Mouse (Mus musculus) forelimb bud, embryonic 11.5 days (tissue): ENCODE data around the gene Chn2.

ENCODE experiments used
- DNase-seq: peaks from one replicate; pipeline ENCODE4 v3.0.0-alpha.2; 2012; ENCODE audit warnings: low read depth, low spot score

Chn2 gene

DNA sequence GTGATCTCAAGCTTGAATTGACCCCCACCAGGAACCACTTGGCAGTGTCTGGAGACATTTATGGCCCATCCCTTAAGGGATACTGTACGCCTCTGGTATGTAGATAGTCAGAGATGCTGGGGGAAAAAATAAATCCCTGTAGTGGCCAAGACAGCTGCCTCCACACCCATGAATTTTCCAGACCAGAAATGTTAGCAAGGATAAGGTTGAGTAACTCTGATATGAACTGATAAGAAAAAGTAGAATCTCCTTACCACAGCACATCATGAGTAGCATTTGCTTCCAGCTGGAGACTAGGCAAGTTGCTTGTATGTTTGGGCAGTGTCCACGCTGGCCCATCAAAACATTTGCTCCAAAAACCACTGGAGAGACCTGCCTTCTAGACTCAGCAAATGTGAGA is 239.3 kb downstream of the Chn2 start:
- DNase-seq = no peak

DNA sequence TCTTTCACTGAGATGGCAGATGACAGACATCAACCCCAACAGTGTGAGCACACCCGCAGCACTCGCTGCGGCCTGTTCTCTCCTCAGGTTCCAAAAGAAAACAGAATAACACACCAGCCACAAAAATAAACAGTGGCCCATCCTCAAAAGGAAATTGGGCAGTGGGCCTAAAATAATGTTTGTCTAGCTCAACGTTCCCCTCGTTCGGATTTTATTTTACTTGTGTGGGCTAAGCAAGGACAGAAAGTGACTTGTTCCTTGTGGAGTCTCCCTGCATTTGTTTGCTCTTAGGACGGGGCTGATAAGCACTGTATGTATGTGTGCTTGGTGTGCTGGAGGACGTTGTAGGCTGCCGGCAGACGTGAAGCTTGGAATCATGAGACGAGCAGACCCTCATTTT is 240.0 kb downstream of the Chn2 start:
- DNase-seq = no peak

GRCm38 (mm10) chr6:54280248-54280647 is 240.9 kb downstream of the Chn2 start:
- DNase-seq = no peak

- no peak for DNase-seq
Measured at GRCm38 (mm10) chr6:54283299-54283698, 243.9 kb downstream of the Chn2 start.

DNA sequence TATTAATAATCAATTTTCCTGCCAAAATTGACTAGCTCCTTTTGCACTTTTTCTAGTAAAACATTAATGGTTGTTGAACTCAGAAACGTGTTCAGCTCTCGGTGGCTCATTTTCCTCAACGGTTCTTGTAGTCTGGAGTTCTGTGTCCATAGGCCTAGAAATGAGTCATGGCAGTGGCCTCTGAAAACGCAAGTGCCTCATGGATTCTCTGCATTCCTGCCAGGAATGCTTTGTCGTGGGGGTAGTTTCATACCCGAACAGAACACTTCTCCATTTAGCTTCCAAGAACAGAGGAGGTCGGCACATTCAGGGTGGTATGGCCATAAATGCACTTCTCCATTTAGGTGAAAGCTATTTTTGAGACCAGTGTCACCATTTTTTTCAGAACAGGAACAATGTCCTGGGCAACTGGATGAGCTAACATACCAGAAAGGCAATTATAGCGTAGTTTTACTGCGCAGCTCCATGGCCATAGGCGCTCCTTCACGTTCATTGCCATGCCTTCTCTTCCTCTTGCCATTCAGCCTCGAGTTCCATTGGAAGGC is 244.9 kb downstream of the Chn2 start:
- DNase-seq = no peak

DNA sequence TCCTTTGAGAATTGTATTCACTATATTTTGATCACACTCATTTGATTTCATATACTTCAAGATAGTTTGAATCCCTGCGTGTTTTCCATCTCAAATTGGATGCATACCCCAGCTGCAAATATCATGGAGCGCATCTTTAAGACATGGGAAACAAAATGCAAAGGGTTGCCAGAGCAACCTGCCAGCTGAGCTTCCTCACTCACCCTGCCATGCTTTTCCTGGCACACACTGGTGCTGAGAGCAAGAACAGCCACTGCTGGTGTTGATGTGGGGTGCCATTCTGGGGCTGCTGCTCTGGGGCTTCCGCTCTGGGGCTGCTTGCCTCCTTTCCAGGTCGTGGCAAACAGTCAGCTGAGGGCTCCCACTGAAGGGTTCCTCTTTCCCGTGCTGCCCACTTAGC is 247.5 kb downstream of the Chn2 start:
- DNase-seq = no peak

DNA sequence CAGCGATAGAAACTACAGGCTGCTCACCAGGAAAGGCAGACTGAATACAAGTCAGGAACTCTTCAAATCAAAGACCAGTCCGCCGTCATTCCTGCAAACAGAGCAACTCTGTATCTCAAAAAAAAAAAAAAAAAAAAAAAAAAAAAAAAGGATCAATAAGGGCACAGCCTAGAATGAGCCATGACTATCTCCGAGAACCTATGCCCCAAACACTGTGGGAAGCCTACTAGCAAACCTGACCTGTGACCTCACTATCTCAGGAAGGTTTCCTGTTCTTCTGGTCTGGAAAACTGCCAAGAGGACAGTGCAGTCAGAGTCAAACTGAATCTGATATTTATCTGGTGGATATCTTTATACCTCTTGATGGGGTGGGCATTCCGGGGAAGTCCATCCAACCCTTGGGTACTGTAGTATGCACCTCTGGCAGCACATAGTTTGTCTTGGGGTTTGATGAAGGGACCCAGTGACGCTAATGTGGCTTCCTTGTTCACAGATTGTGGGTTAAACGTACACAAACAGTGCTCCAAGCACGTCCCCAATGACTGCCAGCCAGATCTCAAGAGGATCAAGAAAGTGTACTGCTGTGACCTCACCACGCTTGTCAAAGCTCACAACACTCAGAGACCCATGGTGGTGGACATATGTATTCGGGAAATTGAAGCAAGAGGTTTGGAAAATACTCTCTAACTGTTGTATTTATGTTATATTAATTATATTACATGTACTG is 250.6 kb downstream of the Chn2 start:
- DNase-seq = no peak

DNA sequence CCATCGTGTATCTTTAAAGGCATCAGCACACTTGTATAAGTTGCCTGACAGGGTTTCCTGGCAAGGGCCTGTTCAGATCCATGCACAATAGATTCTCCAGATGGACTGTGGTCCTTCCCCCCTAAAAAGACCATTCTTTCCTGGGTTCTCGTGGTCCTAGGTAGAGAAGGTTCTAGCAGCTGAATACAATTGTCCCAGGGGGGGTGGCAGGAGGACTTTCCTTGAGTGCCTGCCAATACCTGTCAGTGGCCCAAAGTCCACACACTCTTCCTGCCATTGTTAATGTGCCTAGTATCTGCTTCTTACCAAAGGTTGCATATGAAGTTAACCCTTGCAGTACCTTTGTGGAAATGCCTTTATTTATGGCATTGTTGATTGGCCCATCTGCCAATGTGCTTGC is 257.9 kb downstream of the Chn2 start:
- DNase-seq = no peak

- DNase-seq = no peak
Measured at GRCm38 (mm10) chr6:54299417-54299816, 260.1 kb downstream of the Chn2 start.

DNA sequence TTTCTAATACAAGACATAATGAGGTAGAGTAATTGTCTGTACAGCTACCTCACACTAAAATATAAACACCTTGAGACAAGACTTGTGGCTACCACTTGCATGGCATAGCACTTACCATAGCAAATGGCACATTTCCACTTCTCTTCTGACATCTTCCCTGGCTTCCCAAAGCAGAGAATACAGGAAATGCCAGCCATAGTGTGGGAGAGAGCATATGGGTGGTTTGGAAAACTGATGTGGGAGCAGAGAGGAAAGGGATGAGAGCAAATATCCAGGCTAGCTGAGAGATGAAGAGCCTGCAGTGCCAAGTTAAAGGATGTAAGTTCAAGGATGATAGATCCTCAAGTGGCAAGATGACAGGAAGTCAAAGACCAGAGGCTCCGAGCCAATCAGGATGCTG is 266.4 kb downstream of the Chn2 start:
- no peak for DNase-seq

DNA sequence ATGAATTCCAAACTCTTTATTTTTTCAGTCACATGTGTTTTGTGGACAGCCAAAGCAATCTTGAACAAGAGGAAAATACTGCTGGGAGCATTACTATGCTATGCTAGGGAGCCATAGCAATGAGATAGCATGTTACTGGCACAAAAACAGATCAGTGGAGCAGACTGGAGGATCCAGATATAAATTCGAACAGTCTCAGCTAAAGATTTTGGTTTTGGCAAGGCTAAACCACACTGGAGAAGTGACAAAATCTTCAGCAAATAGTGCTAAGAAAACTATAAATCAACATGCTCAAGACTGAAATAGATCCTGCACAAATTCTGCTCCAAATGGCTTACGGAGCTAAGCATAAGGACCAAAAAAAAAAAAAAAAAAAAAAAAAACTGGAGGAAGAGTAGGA is 273.7 kb downstream of the Chn2 start:
- no peak for DNase-seq

DNA sequence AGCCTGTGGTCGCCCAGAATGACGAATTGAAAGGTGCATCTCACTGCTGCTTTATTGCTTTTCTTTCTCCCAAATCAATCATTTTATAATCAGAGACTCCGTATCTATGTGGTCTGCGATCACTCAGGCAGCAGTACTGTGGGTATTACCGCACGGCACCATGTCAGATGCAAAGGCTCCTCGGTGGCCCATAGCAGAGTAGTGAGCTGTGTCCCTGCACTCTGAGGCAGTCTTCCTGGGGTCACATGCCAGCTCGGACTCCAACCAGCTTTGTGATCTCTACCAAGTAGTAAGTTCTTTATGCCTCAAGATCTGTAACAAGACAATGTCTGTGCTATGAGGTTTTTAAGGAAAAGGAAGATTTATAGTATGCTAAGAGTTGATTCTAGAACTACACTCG is 279.3 kb downstream of the Chn2 start:
- no peak for DNase-seq

DNA sequence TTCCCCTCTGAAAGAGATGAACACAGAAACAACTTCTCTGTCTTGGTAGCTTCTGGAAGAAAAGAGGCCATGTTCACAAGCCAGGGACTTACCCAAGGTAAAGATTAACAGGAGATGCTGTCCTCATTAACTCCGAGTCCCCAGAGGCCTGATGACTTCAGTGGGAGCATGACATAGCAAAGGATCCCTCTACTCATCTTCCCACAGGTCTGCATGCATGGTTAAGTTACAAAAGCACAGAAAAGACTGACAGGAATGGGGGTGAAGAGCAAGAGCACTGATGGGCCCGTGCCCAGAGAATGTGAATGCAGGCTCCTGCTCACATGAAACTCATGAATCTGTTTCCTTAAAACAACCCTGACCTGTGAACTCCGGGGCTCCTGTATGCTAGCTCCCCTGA is 279.8 kb downstream of the Chn2 start:
- no peak for DNase-seq

- DNase-seq = no peak
Measured at GRCm38 (mm10) chr6:54320236-54320635, 280.9 kb downstream of the Chn2 start.

DNA sequence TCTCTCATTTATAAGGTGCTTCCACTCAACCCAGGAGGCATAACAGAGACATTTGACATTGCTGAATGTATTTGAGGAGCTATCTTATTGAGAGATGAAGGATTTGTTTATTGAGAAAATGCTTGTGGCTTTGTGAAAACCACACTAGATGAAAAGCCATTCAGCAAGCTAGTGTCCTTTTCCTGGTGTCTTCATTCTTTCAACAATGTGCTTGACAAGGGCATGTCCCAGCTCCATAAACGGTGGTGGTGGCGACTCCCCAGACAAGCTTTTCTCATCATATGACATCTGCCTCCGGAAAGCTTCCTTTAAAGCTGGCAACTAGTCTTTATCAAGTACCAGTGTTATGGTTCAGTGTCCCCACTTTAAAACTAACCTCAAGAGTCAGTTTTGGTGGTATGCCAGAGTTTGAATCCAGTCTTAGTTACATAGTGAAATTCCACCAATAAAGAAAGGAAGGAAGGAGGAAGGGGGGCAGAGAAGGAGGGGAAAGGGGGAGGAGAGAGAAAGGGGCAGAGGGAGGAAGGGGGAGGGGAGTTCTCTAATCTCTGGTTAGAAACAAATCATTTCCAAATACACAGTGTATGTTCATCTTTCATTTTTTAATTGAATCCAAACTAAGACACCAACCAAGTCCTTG is 286.0 kb downstream of the Chn2 start, which contains the start of gene Prr15:
Prr15 (plus strand) TSS at position 590 of the 640 bp plus-strand sequence.
- DNase-seq = no peak

DNA sequence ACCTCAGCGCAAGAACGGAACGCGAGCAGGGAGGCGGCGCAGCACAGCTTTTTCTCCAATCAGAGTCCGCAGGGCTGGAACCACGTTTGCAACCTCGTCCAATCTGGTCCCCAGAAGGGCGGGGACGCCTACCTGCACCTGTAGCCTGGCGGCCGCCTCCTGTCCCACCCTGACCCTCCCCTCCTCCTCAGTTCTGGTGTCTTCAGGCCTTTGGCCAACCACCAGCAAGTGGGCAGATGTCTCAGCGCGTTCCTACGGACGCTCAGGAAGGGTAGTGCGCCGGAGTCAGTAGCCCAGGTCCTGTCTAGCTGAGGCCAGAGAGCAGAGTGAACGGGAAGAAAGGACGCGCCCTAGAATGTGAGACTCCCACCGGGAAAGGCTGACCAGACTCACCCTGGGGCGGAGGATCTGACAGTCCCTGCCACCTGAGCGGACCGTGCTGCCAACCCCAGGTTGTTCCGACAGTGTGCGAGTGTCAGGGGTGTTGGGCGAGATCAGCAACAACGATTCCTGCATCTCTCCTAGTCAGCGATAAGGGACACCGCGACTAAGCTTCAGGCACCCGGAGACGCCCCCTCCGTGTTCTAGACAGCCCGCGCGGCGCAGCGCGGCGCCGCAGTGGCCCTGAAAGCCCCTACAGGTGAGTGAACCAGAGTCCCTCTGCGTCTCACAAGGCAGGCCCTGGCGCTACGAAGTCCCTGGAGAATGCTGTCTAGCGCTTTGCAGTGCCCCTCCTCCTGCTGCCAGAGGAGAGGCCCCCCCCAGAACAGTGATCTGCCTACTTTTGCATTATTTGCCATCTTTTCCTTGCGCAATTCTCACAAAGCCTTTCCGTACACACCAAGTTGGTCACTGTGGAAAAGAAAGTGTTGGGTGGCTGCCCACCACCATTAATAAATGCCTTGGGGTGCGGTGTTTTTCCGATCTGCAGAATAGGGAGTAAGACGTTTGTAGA is 287.6 kb downstream of the Chn2 start:
- peak; percentile 51 for DNase-seq

GRCm38 (mm10) chr6:54327626-54328003 is 288.3 kb downstream of the Chn2 start:
- peak; percentile 24 for DNase-seq

GRCm38 (mm10) chr6:54328783-54329182 is 289.4 kb downstream of the Chn2 start:
- DNase-seq = no peak

- no peak for DNase-seq
Measured at GRCm38 (mm10) chr6:54329598-54329997, 290.2 kb downstream of the Chn2 start.

- no peak for DNase-seq
Measured at GRCm38 (mm10) chr6:54330166-54330565, 290.8 kb downstream of the Chn2 start.

DNA sequence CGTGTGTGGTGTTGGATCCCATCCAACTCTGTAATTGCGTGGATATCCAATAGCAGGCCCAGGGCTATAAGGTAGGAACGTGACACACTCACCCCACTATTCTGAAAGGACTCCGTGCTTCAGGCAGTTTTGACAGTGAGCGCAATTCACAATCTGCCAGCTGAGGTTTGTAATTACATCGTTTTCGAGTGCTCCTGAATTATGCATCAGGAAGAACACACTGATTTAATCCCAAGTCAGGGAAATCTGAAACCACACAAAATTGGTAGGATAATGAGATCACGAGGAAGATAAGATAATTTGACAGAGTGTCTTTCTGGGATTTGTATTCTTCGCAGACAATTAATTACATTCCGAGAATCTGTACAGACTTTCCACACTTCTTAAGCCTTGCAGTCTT is 292.4 kb downstream of the Chn2 start:
- no peak for DNase-seq

GRCm38 (mm10) chr6:54332203-54332602 is 292.8 kb downstream of the Chn2 start:
- DNase-seq = no peak
